Mouse (Mus musculus) CH12.LX (cell line): ENCODE measurements at regions not wholly inside any gene's neighbourhood (a gene's known extent, or its start where the extent isn't known, plus 50 kb on each side); places are given as distances from the start of the nearest gene placed in this dataset.

Experiments used
- DNase-seq: peaks from one replicate; pipeline ENCODE4 v3.0.0-alpha.2; 2013; ENCODE audit errors: extremely low read depth
- H3K27ac ChIP-seq: 2 replicates; pipeline ENCODE4 v1.5.1; 2012; ENCODE audit warnings: low read depth, mild to moderate bottlenecking, control low read depth, moderate library complexity; ENCODE audit not compliant: insufficient read depth
- H3K27me3 ChIP-seq: replicated peaks from 2 replicates; pipeline ENCODE3; 2012; ENCODE audit warnings: inconsistent platforms
- H3K36me3 ChIP-seq, 2 experiments: replicated peaks in 1 of 2; 2 replicates each; pipeline versions ENCODE3 to v1.6.1; 2012; ENCODE audit warnings: inconsistent platforms in 1 of 2, low read length in 1 of 2, mild to moderate bottlenecking in 1 of 2, mixed read lengths in 1 of 2, moderate library complexity in 1 of 2; ENCODE audit not compliant: control insufficient read depth in 1 of 2, insufficient read depth in 1 of 2
- H3K4me1 ChIP-seq, 2 experiments: 2 replicates each; pipeline ENCODE4 v1.6.1; 2012; ENCODE audit warnings: inconsistent platforms in 1 of 2, moderate library complexity in 1 of 2; ENCODE audit not compliant: insufficient read depth in 2 of 2, control insufficient read depth in 1 of 2
- H3K4me2 ChIP-seq: 2 replicates; pipeline ENCODE4 v1.6.1; 2012; ENCODE audit warnings: low read depth, mild to moderate bottlenecking, control low read depth; ENCODE audit not compliant: poor library complexity, insufficient read depth, severe bottlenecking
- H3K4me3 ChIP-seq, 3 experiments: fragments of 150-350 bp in 1 of 3; sonication (generic) in 1 of 3; replicated peaks in 1 of 3; 2 replicates each; pipeline versions ENCODE3 to v1.5.1; 2011 to 2012; ENCODE audit warnings: low read depth in 2 of 3, low read length in 2 of 3, mild to moderate bottlenecking in 2 of 3, moderate library complexity in 2 of 3, control low read depth in 1 of 3, improper control_type of control experiment in 1 of 3, inconsistent platforms in 1 of 3, mixed read lengths in 1 of 3; ENCODE audit not compliant: poor library complexity in 1 of 3
- H3K79me2 ChIP-seq: replicated peaks from 2 replicates; pipeline ENCODE4 v1.6.1; 2012; ENCODE audit warnings: mild to moderate bottlenecking, moderate library complexity; ENCODE audit not compliant: control insufficient read depth, poor library complexity, insufficient read depth, severe bottlenecking; ENCODE audit errors: extremely low read depth
- H3K9ac ChIP-seq: 2 replicates; pipeline ENCODE4 v1.6.1; 2012; ENCODE audit warnings: low read depth, mild to moderate bottlenecking, control low read depth, moderate library complexity; ENCODE audit not compliant: insufficient read depth
- H3K9me3 ChIP-seq: replicated peaks from 2 replicates; pipeline ENCODE3; 2012; ENCODE audit warnings: low read length, inconsistent platforms, mixed read lengths
- CTCF ChIP-seq, 2 experiments: IDR thresholded peaks in 1 of 2; conservative IDR thresholded peaks in 1 of 2; 2 replicates each; pipeline ENCODE4 v1.5.1; 2011 to 2012; ENCODE audit warnings: low read depth in 2 of 2, low read length in 2 of 2, improper control_type of control experiment in 1 of 2, inconsistent platforms in 1 of 2, mild to moderate bottlenecking in 1 of 2, moderate library complexity in 1 of 2
- E2F4 ChIP-seq: IDR thresholded peaks from 2 replicates; pipeline ENCODE4 v1.6.1; 2011; ENCODE audit warnings: low read depth, low read length, improper control_type of control experiment; ENCODE audit not compliant: insufficient replicate concordance
- ETS1 ChIP-seq: conservative IDR thresholded peaks from 2 replicates; pipeline ENCODE4 v1.6.1; 2012; ENCODE audit warnings: low read depth, mild to moderate bottlenecking, inconsistent platforms, low read length, improper control_type of control experiment, moderate library complexity
- HCFC1 ChIP-seq: IDR thresholded peaks from 2 replicates; pipeline ENCODE4 v1.6.1; 2012; ENCODE audit warnings: low read depth, mild to moderate bottlenecking, inconsistent platforms, low read length, improper control_type of control experiment
- MEF2A ChIP-seq: IDR thresholded peaks from 2 replicates; pipeline ENCODE4 v1.6.1; 2014; ENCODE audit warnings: low read depth, mild to moderate bottlenecking, inconsistent platforms, low read length, improper control_type of control experiment, borderline replicate concordance
- NRF1 ChIP-seq: IDR thresholded peaks from 2 replicates; pipeline ENCODE4 v1.6.1; 2014; ENCODE audit warnings: low read depth, mild to moderate bottlenecking, inconsistent platforms, low read length, improper control_type of control experiment, moderate library complexity
- PAX5 ChIP-seq: IDR thresholded peaks from 2 replicates; pipeline ENCODE4 v1.6.1; 2012; ENCODE audit warnings: low read length, inconsistent platforms, mixed read lengths
- POLR2A ChIP-seq: IDR thresholded peaks from 2 replicates; pipeline ENCODE4 v1.6.1; 2011; ENCODE audit warnings: low read depth, mild to moderate bottlenecking, improper control_type of control experiment, low read length
- RAD21 ChIP-seq: IDR thresholded peaks from 2 replicates; pipeline ENCODE4 v1.6.1; 2011; ENCODE audit warnings: low read depth, mild to moderate bottlenecking, low read length, improper control_type of control experiment, moderate library complexity
- RCOR1 ChIP-seq: conservative IDR thresholded peaks from 2 replicates; pipeline ENCODE4 v1.6.1; 2012; ENCODE audit warnings: low read depth, mild to moderate bottlenecking, inconsistent platforms, low read length, improper control_type of control experiment
- SIN3A ChIP-seq: IDR thresholded peaks from 2 replicates; pipeline ENCODE4 v1.6.1; 2012; ENCODE audit warnings: low read length, improper control_type of control experiment, inconsistent platforms
- SMC3 ChIP-seq: IDR thresholded peaks from 2 replicates; pipeline ENCODE4 v1.6.1; 2011; ENCODE audit warnings: low read depth, low read length, improper control_type of control experiment
- TBP ChIP-seq: conservative IDR thresholded peaks from 2 replicates; pipeline ENCODE4 v1.6.1; 2011; ENCODE audit warnings: low read depth, low read length, improper control_type of control experiment
- UBTF ChIP-seq: IDR thresholded peaks from 2 replicates; pipeline ENCODE4 v1.6.1; 2012; ENCODE audit warnings: low read depth, mild to moderate bottlenecking, inconsistent platforms, low read length, improper control_type of control experiment, moderate library complexity
- USF1 ChIP-seq: IDR thresholded peaks from 2 replicates; pipeline ENCODE4 v1.6.1; 2014; ENCODE audit warnings: low read depth, mild to moderate bottlenecking, inconsistent platforms, low read length, improper control_type of control experiment
- USF2 ChIP-seq: conservative IDR thresholded peaks from 2 replicates; pipeline ENCODE4 v1.6.1; 2011; ENCODE audit warnings: low read depth, low read length, improper control_type of control experiment
- ZC3H11A ChIP-seq: IDR thresholded peaks from 2 replicates; pipeline ENCODE4 v1.6.1; 2012; ENCODE audit warnings: low read depth, mild to moderate bottlenecking, inconsistent platforms, low read length, improper control_type of control experiment
- ZKSCAN1 ChIP-seq: IDR thresholded peaks from 2 replicates; pipeline ENCODE4 v1.6.1; 2012; ENCODE audit warnings: low read depth, inconsistent platforms, low read length, improper control_type of control experiment, borderline replicate concordance
- ZMIZ1 ChIP-seq: IDR thresholded peaks from 2 replicates; pipeline ENCODE4 v1.6.1; 2012; ENCODE audit warnings: low read depth, mild to moderate bottlenecking, inconsistent platforms, low read length, improper control_type of control experiment
- dilution Hi-C: fragments of 300-500 bp; cut with MboI; formaldehyde crosslinking; loops from 2 replicates; pipeline ENCODE4 v1.14.3; 2020; ENCODE audit warnings: low sequenced_read_pairs; ENCODE audit not compliant: extremely low pct_unique_long_range_greater_than_20kb, extremely low pct_ligation_motif_present
- in situ Hi-C: fragments of 300-500 bp; cut with MboI; formaldehyde crosslinking; loops from 3 replicates; pipeline ENCODE4 v1.14.3; 2019; ENCODE audit warnings: low sequenced_read_pairs, low pct_ligation_motif_present, low pct_unique_long_range_greater_than_20kb, mixed read lengths

DNA sequence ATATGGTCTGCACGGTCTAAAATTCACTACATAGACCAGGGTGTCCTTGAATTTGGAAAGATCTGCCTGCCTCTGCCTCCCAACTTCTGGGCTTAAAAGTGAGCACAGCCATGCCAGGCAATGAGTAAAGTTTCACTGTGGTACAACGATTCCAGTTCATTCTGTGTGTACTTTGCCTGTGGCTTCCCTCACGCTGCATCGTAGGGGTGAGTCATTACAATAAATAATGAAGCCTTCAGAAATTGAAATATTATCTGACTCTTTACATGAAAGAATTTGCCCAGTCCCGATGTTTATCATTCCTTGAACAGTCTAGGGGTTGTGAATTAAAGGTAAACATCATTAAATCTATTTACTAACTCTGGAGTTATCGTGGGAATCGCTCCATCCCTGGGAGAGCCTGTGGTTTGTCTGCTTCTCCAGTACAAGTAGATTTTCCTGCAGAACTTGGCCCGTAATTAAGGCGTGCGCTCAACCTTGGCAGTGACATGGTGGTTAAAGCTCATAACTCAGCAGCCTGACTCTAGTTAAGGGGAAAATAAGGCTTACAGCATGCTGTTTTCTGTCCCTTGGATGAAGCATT lies 174.7 kb upstream of the Rhobtb1 start:
- dilution Hi-C loops (no loop called here), in situ Hi-C loops (no loop called here)
- no peak overlapping the region for H3K9ac ChIP-seq
- no peaks in the 10 kb centered on the region for H3K27me3 ChIP-seq
- no peaks in the 10 kb centered on the region for H3K9me3 ChIP-seq
- no peaks in the 10 kb centered on the region for H3K79me2 ChIP-seq
- no peak overlapping the region for H3K27ac ChIP-seq
- DNase-seq = no peak
- H3K36me3 ChIP-seq = no peaks in the 10 kb centered on the region
- no peak overlapping the region for H3K4me3 ChIP-seq
- no peaks in the 10 kb centered on the region for H3K4me1 ChIP-seq
- TF ChIP-seq SMC3 (no peak), ZC3H11A (no peak), UBTF (no peak), POLR2A (no peak), USF1 (no peak), MEF2A (no peak), NRF1 (no peak), PAX5 (no peak)
- H3K4me2 ChIP-seq = no peak overlapping the region

DNA sequence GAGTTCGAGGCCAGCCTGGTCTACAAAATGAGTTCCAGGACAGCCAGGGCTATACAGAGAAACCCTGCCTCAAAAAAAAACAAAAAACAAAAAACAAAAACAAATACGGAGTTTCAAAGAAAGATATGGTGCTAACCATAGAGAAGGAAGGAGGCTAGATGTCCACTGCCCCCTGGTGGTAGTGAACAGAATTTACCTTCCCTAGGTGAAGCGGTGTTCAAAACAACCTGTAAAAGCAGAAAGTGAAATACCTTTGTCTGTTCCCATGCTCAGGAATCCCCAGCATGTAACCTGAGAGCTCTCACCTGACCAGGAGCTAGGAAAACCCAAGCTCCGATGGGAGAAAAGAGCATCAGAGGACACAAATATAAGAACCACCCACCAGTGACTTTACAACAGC lies 173.1 kb upstream of the Rhobtb1 start:
- no peaks in the 10 kb centered on the region for H3K27me3 ChIP-seq
- dilution Hi-C loops (no loop called here), in situ Hi-C loops (no loop called here)

DNA sequence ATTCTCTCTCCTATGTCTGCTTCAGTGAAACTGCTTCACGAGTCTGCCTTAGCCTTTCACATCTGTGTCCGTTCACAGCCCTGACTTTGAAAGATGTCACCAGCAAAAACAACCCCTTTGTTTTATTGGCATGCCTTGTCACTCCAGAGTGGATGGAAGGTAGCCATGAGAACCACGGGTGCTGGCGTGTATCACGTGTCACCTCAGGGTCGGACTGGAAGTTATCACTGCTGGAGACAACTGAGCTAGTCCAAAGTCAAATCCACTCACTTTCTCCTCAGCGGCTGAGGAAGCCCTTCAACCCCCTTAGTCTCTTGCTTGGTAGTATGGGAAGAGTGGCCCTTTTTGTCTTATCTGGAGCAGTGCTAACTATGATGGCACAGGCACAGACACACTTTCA lies 171.3 kb upstream of the Rhobtb1 start:
- dilution Hi-C loops (no loop called here), in situ Hi-C loops (no loop called here)
- Histone ChIP-seq H3K27me3 (no peaks in the 10 kb centered on the region), H3K27ac (no peak overlapping the region), H3K4me1 (peaks cover 0 to 2% of the 10 kb centered on the region in 2 experiments; a peak in 1 of 4 replicates), H3K36me3 (no peaks in the 10 kb centered on the region), H3K79me2 (no peaks in the 10 kb centered on the region), H3K4me2 (no peak overlapping the region), H3K4me3 (no peak overlapping the region), H3K9me3 (no peaks in the 10 kb centered on the region), H3K9ac (no peak overlapping the region)
- DNase-seq = no peak
- TF ChIP-seq SIN3A (no peak), SMC3 (no peak)

More for the DNA sequence above, 173.1 kb upstream of the Rhobtb1 start:
- Histone ChIP-seq H3K4me3 (no peak overlapping the region), H3K4me2 (0 out of 2 replicates have a peak overlapping the region, but pooled peaks have one; percentile 29), H3K36me3 (no peaks in the 10 kb centered on the region), H3K79me2 (no peaks in the 10 kb centered on the region), H3K9me3 (no peaks in the 10 kb centered on the region), H3K9ac (no peak overlapping the region)
- TF ChIP-seq ETS1 = no peak
- no peak for TF ChIP-seq POLR2A
- peak; percentile 75 for TF ChIP-seq SMC3
- no peak for TF ChIP-seq ZMIZ1
- no peak for TF ChIP-seq E2F4
- no peak for TF ChIP-seq TBP
- peak; percentile 63 for TF ChIP-seq RAD21
- no peak for TF ChIP-seq ZKSCAN1
- no peak for TF ChIP-seq HCFC1
- no peak for TF ChIP-seq RCOR1
- no peak for TF ChIP-seq USF2
- peak; percentile 73 to 84 for TF ChIP-seq CTCF (conservative IDR thresholded peaks at IDR 0.05 in 1 of 2, IDR thresholded peaks at IDR 0.05 in 1 of 2; ENCODE audit: low read depth in 2 of 2, low read length in 2 of 2)
- TF ChIP-seq, all 38 proteins: peak for 3
- no peaks in the 10 kb centered on the region for H3K4me1 ChIP-seq
- DNase-seq = peak; percentile 48
- H3K27ac ChIP-seq = no peak overlapping the region
